Mouse (Mus musculus): ENCODE results near the gene Pdgfra.

Pdgfra gene

DNA sequence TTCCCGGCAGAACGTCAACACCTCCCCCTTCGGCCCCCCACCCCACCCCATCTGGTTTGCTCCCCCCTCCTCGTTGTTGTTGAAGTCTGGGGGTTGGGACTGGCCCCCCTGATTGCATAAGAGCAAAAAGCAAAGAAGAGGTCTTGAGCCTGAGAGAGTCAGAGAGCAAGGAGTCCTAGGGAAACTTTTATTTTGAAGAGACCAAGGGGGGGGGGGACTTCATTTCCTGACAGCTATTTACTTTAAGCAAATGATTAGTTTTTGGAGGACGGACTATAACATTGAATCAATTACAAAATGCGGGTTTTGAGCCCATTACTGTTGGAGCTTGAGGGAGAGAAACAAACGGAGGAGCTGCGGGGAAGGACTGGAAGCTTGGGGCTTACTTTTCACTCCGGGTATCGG, at the start of gene Pdgfra:
Gene Pdgfra (plus strand): TSS at position 272 of the 405 bp plus-strand sequence.
- no peak for DNase-seq (ENCODE audit: low spot score)

GRCm38 (mm10) chr5:75106511-75106910, 45.6 kb upstream of the Pdgfra start:
- DNase-seq (ENCODE audit: low spot score), result no peak

DNA sequence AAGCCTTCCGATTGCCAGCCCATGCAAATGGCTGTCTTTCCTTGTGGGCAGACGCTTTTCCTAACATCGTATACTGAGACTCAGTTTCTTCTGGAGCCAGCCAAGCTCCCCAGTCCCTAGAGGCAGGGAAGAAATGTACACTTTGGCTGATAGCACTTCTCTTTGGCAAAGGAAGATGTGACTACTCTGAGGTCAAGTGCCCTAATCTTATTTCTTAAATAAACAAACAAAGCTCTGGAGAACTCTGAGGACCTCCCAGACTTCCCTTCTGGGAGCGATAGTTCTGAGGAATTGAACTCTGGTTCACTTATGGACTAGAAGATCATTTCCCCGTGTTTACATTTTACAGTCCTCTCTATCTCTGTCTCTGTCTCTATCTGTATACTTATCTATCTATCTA, 42.7 kb upstream of the Pdgfra start:
- no peak for DNase-seq (ENCODE audit: low spot score)

- no peak for DNase-seq (ENCODE audit: low spot score)
Measured at GRCm38 (mm10) chr5:75111781-75112180, 40.3 kb upstream of the Pdgfra start.

DNA sequence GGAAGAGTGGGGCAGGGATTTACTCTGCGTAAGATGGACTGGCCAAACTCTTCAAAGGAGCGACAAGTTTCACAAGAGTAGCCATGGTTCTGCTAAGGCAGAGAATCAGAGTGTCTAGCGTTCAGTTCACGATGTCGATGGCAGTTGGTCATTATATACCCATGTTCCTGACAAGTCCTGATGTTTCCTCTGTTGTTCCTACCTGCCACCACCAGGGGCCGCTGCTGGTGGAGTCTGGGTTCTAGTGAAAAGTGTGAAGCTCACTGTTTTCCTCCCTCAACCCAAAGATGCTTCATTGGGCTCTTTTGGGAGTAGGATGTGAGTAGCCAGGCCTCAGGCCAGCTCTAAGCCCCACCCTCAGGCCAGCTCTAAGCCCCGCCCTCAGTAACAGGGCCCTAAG, 33.3 kb upstream of the Pdgfra start:
- no peak for DNase-seq (ENCODE audit: low spot score)

GRCm38 (mm10) chr5:75121646-75122045, 30.4 kb upstream of the Pdgfra start:
- DNase-seq (ENCODE audit: low spot score), result peak; percentile 4

DNA sequence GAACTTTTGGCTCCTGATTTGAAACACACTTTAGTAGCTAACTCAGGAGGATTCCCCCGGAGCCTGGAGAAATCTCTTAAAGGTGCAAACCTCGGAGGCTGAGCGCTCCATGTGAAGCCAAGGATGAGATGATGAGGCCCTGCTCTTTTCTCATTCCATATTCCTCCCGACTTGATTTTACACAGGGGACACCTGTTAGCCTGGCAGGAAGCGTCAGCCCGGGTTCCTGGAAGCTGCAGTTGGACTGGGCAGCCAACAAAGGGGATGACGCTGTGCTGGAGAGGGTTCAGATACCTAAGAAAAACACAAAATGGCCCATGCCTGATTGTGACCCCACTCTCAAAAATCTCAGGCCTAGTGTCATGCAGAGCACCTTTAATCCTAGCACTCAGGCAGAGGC, 17.4 kb upstream of the Pdgfra start:
- DNase-seq (ENCODE audit: low spot score), result no peak

DNA sequence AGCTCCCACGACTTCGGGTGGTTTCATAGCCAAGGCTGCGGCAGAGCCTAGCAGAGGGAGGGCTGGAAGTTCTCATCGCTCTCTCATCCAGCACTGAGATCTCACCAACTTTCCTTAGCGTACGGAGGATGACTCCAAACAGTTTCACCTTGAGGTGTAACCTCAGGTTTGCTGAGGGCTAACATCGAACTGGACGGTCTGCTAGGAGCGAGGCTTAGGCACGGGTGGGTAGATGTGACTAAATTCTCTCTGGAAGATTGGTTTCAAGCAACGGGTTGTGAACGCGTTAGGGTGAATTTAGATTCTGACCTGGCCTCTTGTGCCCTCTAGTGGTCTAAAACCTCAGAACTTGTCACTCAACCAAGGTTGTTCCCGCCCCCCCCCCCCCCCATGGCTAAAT, 9.0 kb upstream of the Pdgfra start:
- DNase-seq (ENCODE audit: low spot score), result no peak

DNA sequence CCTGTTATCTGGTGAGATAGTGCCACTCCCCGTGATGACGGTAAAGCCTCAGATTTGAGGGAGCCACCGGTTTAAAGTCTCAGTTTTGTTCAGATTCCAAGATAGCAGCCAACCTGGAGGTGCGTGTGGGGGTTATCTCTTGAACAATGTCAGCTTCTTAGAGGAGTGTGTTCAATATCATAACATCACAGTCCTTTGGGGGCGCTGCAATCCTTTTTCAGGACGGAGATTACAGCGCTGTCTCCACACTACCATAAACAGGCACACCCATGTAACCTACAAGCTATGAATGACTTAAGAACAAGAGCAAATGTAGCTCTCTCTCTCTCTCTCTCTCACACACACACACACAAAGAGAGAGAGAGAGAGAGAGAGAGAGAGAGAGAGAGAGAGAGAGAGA, 8.3 kb upstream of the Pdgfra start:
- no peak for DNase-seq (ENCODE audit: low spot score)

DNA sequence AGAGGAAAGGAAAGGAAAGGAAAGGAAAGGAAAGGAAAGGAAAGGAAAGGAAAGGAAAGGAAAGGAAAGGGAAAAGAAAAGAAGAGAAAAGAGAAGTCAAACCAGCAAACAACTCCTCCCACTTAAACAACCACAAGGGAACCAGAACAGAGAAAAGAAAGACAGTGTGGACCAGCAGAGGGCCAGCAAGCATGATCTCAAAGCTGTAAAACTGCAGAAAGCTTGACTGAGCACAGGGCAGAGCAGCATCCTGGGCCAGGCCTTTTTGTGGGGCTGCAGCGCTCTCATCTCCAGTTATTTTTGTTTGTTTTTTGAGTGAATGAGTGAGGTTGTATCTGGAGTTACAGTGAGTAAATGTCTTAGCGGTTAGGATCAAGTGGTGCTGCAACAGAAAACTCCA, 6.8 kb upstream of the Pdgfra start:
- no peak for DNase-seq (ENCODE audit: low spot score)

GRCm38 (mm10) chr5:75146469-75146868, 5.6 kb upstream of the Pdgfra start:
- no peak for DNase-seq (ENCODE audit: low spot score)

DNA sequence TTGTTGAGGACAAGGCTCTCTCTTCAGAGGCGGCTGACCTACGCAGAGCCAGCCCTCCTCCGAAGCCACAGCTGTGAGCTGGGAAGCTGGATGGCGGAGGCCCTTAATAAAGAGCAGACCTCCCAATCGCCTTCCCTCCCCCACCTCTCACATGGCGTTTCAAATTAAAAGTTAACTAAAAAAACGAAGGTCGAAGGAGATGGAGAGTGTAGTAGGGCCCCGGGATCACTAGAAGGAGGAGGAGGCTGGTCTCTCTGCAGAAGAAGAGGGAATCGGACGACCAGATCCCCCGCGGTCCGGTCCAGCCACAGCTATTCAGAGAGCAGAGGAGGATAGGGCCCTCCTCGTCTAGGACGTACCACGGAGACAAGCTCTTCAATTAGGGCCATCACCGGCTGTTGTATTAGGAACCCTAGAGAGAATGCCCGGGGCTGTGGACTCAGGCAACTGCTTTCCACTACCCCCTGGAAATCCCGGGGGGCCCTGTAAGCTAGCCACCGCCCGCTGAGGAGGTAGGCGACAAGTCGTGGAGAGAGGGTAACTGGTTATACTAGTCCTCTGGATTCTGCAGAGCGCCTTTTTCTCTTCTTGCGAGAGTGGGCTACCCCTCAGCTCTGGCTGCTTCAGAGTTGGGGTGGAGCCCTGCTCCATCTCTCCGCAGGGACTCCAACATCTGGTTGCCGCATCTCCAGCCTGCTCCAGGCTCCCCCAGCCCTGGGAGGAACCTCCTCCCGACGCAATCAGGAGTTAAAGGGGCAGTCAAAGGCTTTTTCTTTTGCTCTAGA, 3.6 kb upstream of the Pdgfra start:
- no peak for DNase-seq (ENCODE audit: low spot score)

GRCm38 (mm10) chr5:75149380-75149779, 2.7 kb upstream of the Pdgfra start:
- DNase-seq (ENCODE audit: low spot score), result no peak

DNA sequence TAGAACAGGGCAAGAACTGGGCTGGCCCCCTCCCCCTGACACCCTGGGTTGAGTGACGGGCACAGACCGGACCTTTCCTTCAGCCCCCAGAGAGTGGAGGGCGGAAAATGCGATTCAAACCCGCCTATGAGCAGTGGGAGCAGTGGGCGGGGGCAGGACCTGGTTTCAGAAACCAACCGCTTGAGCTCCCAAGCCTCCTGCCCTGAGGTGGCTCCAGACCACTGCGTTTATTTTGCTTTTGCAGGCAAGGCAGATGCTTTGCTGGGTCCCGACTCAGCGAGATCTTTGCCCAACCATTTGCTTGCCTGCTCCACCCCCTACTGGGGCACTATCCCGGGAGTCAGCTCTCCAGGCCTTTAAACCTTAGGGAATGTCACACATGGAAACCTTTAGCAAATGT, 2.2 kb upstream of the Pdgfra start:
- DNase-seq (ENCODE audit: low spot score), result no peak

- no peak for DNase-seq (ENCODE audit: low spot score)
Measured at GRCm38 (mm10) chr5:75150341-75150981, 1.6 kb upstream of the Pdgfra start.

- peak; percentile 50 for DNase-seq (ENCODE audit: low spot score)
Measured at GRCm38 (mm10) chr5:75151146-75151900, 769 bp upstream of the Pdgfra start.

GRCm38 (mm10) chr5:75152791-75153625, 916 bp downstream of the Pdgfra start:
- DNase-seq (ENCODE audit: low spot score), result no peak

GRCm38 (mm10) chr5:75153626-75153960, 1.5 kb downstream of the Pdgfra start:
- no peak for DNase-seq (ENCODE audit: low spot score)

DNA sequence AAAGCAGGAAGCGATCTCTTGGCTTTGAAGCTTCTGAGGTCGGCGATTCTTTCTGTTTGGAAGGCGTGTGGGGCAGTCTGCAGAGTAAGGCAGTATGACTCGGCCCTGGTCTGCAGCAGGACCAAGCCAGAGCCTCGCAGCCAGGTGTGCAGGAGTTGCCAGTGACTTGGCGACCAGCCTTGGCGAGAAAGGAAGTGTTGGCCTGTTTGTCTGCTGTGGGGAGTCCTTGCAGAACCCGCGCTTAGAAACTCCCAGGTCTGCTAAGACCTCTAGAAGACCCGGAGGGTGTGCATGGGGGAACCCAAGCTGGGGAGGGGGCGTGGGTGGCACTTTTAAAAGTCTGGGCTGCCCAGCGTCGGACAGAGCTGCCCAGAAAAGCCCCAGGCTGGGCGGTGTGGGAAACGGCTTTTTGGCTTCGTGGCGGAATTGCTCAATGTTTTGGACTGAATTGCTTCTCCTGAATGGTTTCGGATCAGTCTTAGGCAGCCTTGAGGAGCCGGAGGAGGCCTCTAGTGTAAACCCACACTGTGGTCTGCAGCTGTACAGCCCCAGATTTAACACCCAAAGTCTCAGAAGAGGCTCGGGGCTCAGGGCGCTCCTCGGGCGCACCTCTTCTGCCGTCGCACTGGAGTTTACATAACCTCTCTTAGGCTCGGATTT, 2.0 kb downstream of the Pdgfra start:
- peak; percentile 39 for DNase-seq (ENCODE audit: low spot score)

GRCm38 (mm10) chr5:75154621-75155235, 2.6 kb downstream of the Pdgfra start:
- no peak for DNase-seq (ENCODE audit: low spot score)

DNA sequence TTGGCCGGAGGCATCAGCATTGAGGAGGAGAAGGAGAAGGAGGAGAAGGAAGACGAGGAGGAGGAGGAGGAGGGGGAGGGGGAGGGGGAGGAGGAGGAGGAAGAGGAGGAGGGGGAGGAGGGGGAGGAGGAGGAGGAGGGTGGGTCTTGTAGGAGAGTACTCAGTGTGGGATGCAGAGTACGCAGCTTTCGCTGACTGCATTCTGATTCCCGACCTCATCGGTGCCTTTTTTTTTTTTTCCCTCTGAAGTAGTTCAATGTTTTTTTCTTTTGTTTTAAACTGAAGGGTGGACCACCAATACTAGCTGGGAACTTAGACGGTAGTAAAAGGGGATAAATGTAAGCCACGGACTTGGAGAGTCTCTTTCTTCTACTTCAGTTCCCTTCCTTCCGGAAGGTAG, 3.2 kb downstream of the Pdgfra start:
- no peak for DNase-seq (ENCODE audit: low spot score)

Data from ovary, adult 18-20 months (tissue).